Mouse (Mus musculus) erythroblast, embryonic 14.5 days (primary cell): ENCODE data around the gene Miga2.

Experiments used
- GATA1 ChIP-seq: IDR thresholded peaks from 2 replicates; pipeline ENCODE4 v1.6.1; 2012; ENCODE audit warnings: low read length, inconsistent platforms, mixed read lengths
- TAL1 ChIP-seq: IDR thresholded peaks from 3 replicates; pipeline ENCODE4 v1.6.1; 2012; ENCODE audit warnings: low read length, inconsistent platforms, mixed read lengths

DNA sequence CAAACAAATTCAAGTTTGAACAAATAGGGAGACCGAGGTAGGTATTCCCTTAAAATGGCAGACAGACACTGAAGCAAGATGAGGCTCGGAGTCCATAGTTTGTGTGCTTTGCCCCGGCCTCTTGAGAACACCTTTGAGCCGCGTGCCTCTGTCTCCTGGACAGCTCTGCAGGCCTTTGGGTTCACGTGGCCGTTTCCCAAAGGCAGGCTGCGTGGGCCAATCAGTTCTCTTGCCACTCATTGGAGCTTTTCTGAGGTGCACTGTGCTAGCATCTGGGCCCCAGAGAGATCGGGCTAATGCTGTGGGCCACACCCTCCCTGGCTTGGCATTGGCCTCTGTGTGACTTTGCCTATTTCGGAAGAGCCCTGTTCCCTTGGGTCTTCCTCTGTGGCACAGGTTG lies 11.9 kb downstream of the Miga2 start:
- no peak for TF ChIP-seq GATA1
- TF ChIP-seq TAL1: no peak
